Mouse (Mus musculus): ENCODE data around the gene Srm. TPM values are rescaled to one million over a fixed set of nuclear protein-coding genes. Genes with fewer than 3 reads are reported as not detected.
A peak's percentile ranks its signal among the peaks of the same experiment; 100 is the strongest.

Gene Srm
- polyA plus RNA-seq, 1 experiment = 75.6 TPM

DNA sequence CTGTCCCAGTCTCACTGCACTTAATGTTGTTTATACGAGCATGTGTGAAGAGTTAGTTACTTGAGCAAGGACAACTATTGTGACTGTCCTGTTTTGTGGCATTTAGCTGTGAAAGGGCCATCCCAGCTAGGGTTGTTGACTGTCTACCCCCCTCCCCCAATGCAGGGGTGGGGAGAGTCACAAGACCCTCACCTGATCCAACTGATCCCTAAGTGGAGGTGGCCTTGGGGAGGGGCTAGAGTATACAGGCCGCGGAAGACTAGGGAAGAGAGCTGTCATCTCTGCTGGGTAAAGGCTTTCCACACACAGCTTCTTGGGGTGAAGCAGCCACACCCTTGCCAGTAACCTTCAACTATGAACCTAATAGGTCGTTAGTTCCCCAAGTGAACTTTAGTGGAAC is 9.0 kb downstream of the Srm start:
- DNase-seq (ENCODE audit: extremely low spot score in 1 of 2, low spot score in 1 of 2) = no peak

- no peak for DNase-seq (ENCODE audit: extremely low spot score in 1 of 2, low spot score in 1 of 2)
These were observed 10.6 kb downstream of the Srm start for GRCm38 (mm10) chr4:148601871-148602270.

DNA sequence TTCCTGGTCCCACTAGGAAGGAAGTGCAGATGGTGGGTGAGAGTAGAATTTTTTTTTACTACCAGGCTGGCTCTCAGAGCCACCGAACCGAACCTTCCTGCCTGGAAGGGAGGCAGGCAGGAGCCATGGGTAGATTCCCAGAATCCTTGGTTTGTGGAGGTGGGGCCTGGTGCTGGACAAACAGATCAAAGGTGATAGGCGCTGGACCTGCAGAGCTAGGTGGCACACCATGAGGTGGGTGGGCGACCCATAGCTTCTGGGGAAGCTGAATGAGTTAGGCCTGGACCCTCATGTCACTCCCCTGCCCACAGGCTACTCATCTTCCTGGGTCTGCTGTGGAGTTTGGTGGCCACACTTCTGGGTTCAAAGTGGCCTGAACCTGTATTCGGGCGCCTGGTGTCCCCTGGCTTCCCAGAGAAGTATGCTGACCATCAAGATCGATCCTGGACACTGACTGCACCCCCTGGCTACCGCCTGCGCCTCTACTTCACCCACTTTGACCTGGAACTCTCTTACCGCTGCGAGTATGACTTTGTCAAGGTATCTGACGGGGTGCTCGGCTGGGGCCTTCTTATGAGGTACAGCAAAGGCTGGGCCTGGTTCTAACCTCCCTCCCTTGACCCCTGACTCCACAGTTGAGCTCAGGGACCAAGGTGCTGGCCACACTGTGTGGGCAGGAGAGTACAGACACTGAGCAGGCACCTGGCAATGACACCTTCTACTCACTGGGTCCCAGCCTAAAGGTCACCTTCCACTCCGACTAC is 11.2 kb downstream of the Srm start, which contains the start of gene Masp2:
TSS of gene Masp2 (plus strand) at position 198 of the 764 bp plus-strand sequence.
- no peak for DNase-seq (ENCODE audit: extremely low spot score in 1 of 2, low spot score in 1 of 2)

DNA sequence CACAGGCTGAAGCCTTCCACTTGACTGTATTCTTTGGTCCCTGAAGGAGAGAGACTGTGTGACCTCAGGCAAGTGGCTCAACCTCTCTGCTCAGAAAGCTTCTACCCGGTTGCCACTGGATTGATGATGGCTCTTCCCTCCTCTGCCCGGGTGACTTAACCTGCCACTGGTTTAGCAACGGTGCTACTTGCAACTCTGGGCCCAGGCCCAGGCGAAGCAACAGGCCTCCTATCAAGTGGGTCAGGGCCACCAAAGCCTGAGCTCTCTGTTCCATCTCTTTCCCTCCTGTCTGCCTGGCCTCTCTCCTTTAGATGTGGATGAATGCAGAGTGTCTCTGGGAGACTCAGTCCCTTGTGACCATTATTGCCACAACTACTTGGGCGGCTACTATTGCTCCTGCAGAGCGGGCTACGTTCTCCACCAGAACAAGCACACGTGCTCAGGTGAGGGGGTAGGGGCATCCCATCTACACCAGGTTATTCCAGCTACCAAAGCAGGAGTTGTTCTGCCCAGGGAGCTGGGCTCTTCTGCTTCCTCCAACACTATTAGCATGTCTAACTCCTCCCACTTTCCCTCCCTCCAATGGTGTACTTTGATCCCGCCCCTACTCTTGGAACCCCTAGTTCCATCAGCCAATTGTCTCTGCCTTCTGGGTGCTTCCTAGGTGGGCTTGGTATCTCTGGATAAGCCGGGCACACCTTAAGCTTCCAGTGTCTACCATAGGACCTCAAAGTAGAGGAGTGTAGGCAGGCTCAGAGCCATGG is 12.3 kb downstream of the Srm start:
- DNase-seq (ENCODE audit: extremely low spot score in 1 of 2, low spot score in 1 of 2) = peak in 1 of 2 experiments; percentile 40

DNA sequence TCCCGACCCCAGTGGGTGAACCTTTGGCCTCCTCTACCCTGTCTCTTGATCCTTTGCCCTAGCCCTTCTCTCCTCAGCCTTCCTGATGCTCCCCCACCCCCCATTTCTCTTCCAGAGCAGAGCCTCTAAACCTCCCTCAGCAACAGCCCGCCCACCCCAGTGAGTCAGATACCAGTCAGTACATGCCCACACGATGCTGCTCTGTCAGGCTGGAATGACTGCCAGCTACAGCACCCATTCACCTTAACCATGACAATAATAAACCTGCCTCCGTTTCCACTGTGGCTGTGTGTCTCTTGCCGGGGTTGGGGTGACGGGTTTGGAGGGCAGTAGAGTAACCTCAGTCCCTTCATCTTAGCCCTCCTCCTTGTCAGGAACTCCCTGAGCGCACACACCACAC is 12.8 kb downstream of the Srm start:
- DNase-seq (ENCODE audit: extremely low spot score in 1 of 2, low spot score in 1 of 2) = peak; percentile 66 to 84

DNA sequence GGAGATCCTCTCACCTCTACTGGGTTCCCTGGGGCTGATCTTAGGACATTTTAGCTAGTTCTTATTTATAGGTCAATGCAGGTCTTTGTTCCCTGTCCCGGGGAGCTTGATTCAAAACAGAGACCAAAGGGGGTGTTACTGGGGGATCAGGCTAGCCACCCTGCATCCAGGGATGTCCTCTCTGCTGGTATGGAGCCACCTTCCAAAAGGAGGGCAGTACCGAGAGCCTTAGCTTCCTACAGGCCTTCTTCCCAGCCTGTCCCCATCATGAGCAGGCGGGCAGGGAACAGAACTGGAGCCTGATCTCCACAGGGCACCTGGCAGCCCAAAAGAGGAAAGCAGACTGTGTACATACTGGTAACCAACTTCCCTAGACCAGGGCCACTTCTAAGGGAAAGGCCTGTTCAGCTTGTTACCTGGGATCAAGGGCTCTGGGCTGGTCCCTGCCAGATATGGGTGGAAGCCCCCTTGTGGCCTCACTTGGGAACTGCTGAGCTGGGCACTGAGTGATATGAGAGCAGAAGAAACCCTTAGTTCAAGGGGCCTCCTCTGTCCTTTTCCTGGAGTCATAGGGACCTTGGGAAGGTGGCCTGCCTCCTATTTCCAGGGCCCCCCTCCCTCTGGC is 13.3 kb downstream of the Srm start:
- peak in 1 of 2 experiments; percentile 76 for DNase-seq (ENCODE audit: extremely low spot score in 1 of 2, low spot score in 1 of 2)

DNA sequence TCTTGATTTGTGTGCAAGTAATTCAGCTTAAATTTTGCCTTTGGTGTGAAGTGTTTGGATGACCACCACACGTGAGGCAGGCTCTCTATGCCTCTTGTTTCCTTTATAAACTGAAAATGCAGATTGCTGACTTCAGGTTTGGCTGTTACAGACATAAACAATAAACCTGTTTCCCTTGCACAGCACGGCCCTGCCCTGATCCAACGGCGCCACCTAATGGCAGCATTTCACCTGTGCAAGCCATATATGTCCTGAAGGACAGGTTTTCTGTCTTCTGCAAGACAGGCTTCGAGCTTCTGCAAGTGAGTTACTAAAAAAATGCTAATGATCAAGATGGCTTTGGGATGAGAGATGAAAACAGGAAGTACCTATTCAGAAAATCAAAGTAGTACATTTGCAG is 16.5 kb downstream of the Srm start:
- peak in 1 of 2 experiments; percentile 90 for DNase-seq (ENCODE audit: extremely low spot score in 1 of 2, low spot score in 1 of 2)

DNA sequence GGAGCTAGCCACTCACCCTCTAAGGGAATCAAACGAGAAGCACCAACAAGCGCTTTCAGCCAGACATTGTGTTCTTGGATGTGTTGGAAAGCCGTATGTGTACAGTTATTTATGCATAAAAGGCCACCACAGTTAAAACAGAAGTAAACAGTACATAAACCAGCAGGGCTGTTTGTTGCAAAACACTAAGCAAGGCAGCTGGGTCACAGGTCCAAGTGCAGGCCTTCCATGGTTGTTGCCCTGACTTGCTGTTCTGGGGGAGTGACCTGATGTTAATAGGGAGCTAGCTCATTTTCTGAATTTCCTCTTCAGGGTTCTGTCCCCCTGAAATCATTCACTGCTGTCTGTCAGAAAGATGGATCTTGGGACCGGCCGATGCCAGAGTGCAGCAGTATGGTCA is 18.5 kb downstream of the Srm start:
- DNase-seq (ENCODE audit: extremely low spot score in 1 of 2, low spot score in 1 of 2) = no peak

- DNase-seq (ENCODE audit: extremely low spot score in 1 of 2, low spot score in 1 of 2) = no peak
These were observed 19.5 kb downstream of the Srm start for GRCm38 (mm10) chr4:148610631-148611364.

GRCm38 (mm10) chr4:148612557-148612956 is 21.3 kb downstream of the Srm start:
- DNase-seq (ENCODE audit: extremely low spot score in 1 of 2, low spot score in 1 of 2) = no peak

DNA sequence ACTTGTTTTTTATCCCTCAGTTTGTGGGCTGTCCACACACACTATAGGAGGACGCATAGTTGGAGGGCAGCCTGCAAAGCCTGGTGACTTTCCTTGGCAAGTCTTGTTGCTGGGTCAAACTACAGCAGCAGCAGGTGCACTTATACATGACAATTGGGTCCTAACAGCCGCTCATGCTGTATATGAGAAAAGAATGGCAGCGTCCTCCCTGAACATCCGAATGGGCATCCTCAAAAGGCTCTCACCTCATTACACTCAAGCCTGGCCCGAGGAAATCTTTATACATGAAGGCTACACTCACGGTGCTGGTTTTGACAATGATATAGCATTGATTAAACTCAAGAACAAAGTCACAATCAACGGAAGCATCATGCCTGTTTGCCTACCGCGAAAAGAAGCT is 22.4 kb downstream of the Srm start:
- no peak for DNase-seq (ENCODE audit: extremely low spot score in 1 of 2, low spot score in 1 of 2)

DNA sequence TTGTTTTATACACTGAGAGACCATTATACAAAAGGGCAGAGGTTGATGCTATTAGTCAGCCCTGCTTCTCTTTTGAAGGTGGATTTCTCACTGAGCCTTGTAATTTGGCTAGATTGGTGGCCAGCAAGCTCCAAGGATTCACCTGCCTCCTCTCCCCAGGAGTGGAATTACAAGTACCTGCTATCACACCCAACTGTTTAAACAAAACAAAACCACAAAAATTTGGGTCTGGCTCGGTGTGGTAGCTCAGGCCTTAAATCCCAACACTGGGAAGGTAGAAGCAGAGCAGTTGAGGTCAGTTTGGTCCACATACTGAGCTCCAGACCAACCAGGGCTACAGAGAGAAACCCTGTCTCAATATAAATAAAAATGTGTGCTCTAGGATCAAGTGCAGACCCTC is 28.5 kb downstream of the Srm start:
- DNase-seq (ENCODE audit: extremely low spot score in 1 of 2, low spot score in 1 of 2) = no peak

GRCm38 (mm10) chr4:148620718-148621117 is 29.4 kb downstream of the Srm start:
- DNase-seq (ENCODE audit: extremely low spot score in 1 of 2, low spot score in 1 of 2) = no peak

- no peak for DNase-seq (ENCODE audit: extremely low spot score in 1 of 2, low spot score in 1 of 2)
These were observed 31.2 kb downstream of the Srm start for GRCm38 (mm10) chr4:148622485-148622884.

GRCm38 (mm10) chr4:148623609-148624008 is 32.3 kb downstream of the Srm start:
- no peak for DNase-seq (ENCODE audit: extremely low spot score in 1 of 2, low spot score in 1 of 2)

DNA sequence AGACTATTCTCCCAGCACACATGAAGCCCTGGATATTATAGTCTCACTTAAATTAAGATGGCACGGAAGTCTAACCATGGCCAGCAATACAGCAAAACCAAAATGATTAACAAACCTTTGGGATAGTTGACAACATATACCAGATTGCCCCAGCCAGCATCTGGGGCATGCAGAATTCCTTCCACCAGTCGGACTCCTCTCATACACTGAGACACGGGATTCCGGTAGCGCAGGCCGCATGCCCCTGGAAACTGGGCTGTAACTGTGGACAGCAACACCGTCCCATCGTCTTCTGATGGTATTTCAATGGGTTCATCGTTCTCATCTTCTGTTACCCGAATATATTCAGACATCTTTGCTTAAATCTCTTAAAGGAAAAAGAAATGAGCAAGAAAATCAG is 33.7 kb downstream of the Srm start:
- no peak for DNase-seq (ENCODE audit: extremely low spot score in 1 of 2, low spot score in 1 of 2)

- peak in 1 of 2 experiments; percentile 39 for DNase-seq (ENCODE audit: extremely low spot score in 1 of 2, low spot score in 1 of 2)
These were observed 34.7 kb downstream of the Srm start for GRCm38 (mm10) chr4:148625756-148626622.

DNA sequence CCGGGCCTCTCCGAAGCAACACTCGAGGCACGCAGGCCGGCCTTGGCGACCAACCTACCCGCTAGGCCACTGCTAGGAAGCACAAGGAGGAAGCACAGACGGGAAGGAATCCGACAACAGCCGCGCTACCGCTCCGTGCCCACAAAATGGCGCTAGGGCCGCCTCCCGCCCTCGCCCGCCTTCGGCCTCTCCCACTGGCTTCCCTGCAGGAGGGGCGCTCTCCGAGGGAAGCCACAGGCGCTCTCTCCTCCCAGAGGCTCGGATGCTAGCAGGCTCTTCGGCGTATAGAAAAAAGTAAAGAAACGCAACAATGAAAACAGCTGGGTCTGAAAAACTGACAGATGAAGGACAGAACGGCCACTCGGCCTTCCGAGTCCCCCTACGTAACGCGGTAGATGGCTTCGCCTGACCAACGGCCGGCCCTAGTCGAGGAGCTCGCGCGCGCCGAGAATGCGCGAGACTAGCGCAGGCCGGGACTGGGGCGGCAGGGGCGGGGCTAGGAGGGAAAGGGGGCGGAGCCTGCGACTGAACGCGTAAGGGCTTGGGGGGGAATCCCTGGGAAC is 35.4 kb downstream of the Srm start, which contains the start of gene Tardbp:
TSS of gene Tardbp (minus strand) at position 397 of the 563 bp plus-strand sequence.
- peak; percentile 86 to 96 for DNase-seq (ENCODE audit: extremely low spot score in 1 of 2, low spot score in 1 of 2)

DNA sequence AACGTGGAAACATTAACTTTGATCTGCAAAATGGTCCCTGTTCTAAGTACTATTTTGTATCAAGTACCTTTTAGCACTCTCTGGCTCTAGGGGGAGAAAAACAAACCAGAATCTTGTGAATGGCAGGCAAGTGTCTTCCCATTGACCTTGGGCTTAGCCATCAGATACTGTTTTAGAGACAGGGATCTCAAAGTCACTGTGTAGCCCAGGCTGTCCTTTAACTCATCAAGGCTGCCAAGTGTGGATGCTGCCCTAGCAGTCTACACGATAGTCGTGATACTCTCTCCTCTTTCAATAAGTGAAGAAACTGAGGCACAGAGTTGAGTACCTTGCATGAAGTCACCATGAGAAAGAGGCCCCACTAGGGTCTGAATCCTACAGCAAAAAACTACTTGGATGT is 35.9 kb downstream of the Srm start:
- DNase-seq (ENCODE audit: extremely low spot score in 1 of 2, low spot score in 1 of 2) = no peak

All from frontal cortex, adult 2 months (tissue).